Mouse (Mus musculus): Measurements from ENCODE around the gene Zfp872. TPM values are rescaled to one million over a fixed set of nuclear protein-coding genes. Genes with fewer than 3 reads are reported as not detected.

Zfp872 gene
- polyA plus RNA-seq, 1 experiment from 2014 or later, result 1.4 TPM

DNA sequence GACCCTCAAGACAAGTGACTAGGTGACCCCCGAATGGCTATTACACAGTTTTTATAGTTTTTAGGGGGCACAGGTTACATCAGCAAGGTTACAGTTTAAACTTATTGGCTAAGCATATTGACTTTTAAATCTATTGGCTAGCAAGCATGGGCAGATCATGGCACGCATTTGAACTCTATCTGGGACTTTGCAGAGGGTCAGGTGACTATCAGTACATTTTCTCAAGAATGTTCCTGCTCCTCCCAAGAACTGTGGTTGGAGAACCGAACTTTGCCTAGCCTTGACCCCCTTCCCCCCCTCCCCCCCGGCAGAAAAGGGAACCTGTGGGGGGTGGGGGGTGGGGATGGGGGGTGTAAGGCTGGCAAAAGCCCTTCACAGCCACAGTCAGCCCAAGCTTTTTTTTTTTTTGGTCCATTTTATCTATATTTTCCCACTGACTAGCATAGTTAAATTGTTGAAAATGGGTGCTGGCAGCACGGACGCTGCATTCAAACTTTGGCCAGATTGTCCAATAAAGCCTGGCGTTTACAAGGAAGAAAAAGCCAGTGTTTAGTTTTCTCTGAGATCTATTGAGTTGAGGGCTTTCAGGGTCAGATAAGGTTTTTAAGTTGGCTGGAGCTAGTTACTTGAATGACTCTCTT lies 41.6 kb downstream of the Zfp872 start:
- Histone ChIP-seq H3K27ac (ENCODE audit: low read length) (no peak overlapping the region), H3K4me1 (ENCODE audit: control insufficient read depth, insufficient read depth, low read length) (no peaks in the 10 kb centered on the region; the same call in 1 of the 2 replicates), H3K4me2 (replicated peaks; ENCODE audit: low read depth, low read length) (no peak overlapping the region), H3K36me3 (ENCODE audit: control insufficient read depth, insufficient read depth, low read length) (no peaks in the 10 kb centered on the region), H3K9ac (replicated peaks; ENCODE audit: low read depth, low read length) (no peak overlapping the region), H3K4me3 (ENCODE audit: low read depth, low read length) (no peak overlapping the region), H3K27me3 (ENCODE audit: control insufficient read depth, insufficient read depth, low read length) (no peaks in the 10 kb centered on the region), H3K9me3 (ENCODE audit: control insufficient read depth, low read depth, low read length) (no peaks in the 10 kb centered on the region; the same call in 1 of the 2 replicates)
- 77% methylated on average over 7 of the region's 7 CpGs for WGBS
- ATAC-seq (ENCODE audit: insufficient number of reproducible peaks, insufficient read depth, low FRiP score, low read depth), result no peak

DNA sequence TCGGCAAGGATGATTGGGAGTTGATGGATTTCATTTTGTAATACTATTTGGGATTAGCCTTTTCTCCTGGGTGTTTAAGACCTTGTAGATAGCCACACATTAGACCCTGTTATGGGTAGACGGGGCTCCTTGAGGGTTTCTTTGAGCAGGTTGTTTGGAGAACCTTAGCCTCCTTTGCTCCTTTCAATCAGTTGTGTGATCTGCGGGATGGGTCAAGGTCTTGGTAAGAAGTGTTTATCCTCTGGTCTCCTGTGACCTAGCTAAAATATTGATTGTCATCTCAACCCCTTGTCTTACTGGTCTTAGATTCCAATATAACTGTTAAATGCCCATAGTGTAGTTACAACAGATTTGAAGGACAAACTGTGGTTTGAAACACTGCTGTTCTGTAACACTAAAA lies 42.2 kb downstream of the Zfp872 start:
- H3K27ac ChIP-seq (ENCODE audit: low read length), result no peak overlapping the region
- no peak overlapping the region for H3K4me2 ChIP-seq (replicated peaks; ENCODE audit: low read depth, low read length)
- H3K4me3 ChIP-seq (ENCODE audit: low read depth, low read length), result no peak overlapping the region
- no peaks in the 10 kb centered on the region; the same call in 1 of the 2 replicates for H3K4me1 ChIP-seq (ENCODE audit: control insufficient read depth, insufficient read depth, low read length)
- no peak for ATAC-seq (ENCODE audit: insufficient number of reproducible peaks, insufficient read depth, low FRiP score, low read depth)
- no peak overlapping the region for H3K9ac ChIP-seq (replicated peaks; ENCODE audit: low read depth, low read length)
- H3K36me3 ChIP-seq (ENCODE audit: control insufficient read depth, insufficient read depth, low read length), result peaks cover 3% of the 10 kb centered on the region; the same call in 1 of the 2 replicates
- WGBS, result 68% methylated on average over 3 of the region's 3 CpGs
- no peaks in the 10 kb centered on the region; the same call in 1 of the 2 replicates for H3K9me3 ChIP-seq (ENCODE audit: control insufficient read depth, low read depth, low read length)
- H3K27me3 ChIP-seq (ENCODE audit: control insufficient read depth, insufficient read depth, low read length), result no peaks in the 10 kb centered on the region

DNA sequence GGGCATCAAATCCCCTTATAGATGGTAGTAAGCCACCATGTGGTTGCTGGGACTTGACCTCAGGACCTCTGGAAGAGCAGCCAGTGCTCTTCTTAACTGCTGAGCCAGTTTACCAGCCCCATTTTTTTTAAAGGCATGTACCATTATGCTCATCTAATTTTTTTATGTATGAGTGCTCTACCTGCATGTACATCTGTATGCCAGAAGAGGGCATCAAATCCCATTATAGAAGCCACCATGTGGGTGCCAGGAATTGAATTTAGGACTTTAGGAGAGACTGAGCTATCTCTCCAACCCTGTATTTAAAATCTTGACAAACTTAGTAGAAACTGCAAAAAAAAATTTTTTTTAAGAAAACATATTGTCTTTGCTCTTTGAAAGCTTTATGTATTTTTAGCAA lies 42.7 kb downstream of the Zfp872 start:
- H3K9me3 ChIP-seq (ENCODE audit: control insufficient read depth, low read depth, low read length), result no peaks in the 10 kb centered on the region; the same call in 1 of the 2 replicates
- no peaks in the 10 kb centered on the region; the same call in 1 of the 2 replicates for H3K4me1 ChIP-seq (ENCODE audit: control insufficient read depth, insufficient read depth, low read length)
- no peaks in the 10 kb centered on the region for H3K27me3 ChIP-seq (ENCODE audit: control insufficient read depth, insufficient read depth, low read length)
- H3K4me2 ChIP-seq (replicated peaks; ENCODE audit: low read depth, low read length), result no peak overlapping the region
- no peak overlapping the region for H3K27ac ChIP-seq (ENCODE audit: low read length)
- no peak overlapping the region for H3K4me3 ChIP-seq (ENCODE audit: low read depth, low read length)
- H3K36me3 ChIP-seq (ENCODE audit: control insufficient read depth, insufficient read depth, low read length), result peaks cover 6% of the 10 kb centered on the region; the same call in 1 of the 2 replicates
- H3K9ac ChIP-seq (replicated peaks; ENCODE audit: low read depth, low read length), result no peak overlapping the region
- no peak for ATAC-seq (ENCODE audit: insufficient number of reproducible peaks, insufficient read depth, low FRiP score, low read depth)

GRCm38 (mm10) chr9:22240001-22240400 lies 52.1 kb downstream of the Zfp872 start:
- Histone ChIP-seq H3K27ac (ENCODE audit: low read length) (no peak overlapping the region), H3K4me1 (ENCODE audit: control insufficient read depth, insufficient read depth, low read length) (no peaks in the 10 kb centered on the region), H3K9me3 (ENCODE audit: control insufficient read depth, low read depth, low read length) (peaks cover 6% of the 10 kb centered on the region; the same call in 1 of the 2 replicates), H3K4me3 (ENCODE audit: low read depth, low read length) (no peak overlapping the region), H3K4me2 (replicated peaks; ENCODE audit: low read depth, low read length) (no peak overlapping the region), H3K36me3 (ENCODE audit: control insufficient read depth, insufficient read depth, low read length) (peaks cover 60% of the 10 kb centered on the region), H3K9ac (replicated peaks; ENCODE audit: low read depth, low read length) (no peak overlapping the region), H3K27me3 (ENCODE audit: control insufficient read depth, insufficient read depth, low read length) (no peaks in the 10 kb centered on the region)
- no peak for ATAC-seq (ENCODE audit: insufficient number of reproducible peaks, insufficient read depth, low FRiP score, low read depth)
- 97% methylated on average over 4 of the region's 4 CpGs for WGBS

DNA sequence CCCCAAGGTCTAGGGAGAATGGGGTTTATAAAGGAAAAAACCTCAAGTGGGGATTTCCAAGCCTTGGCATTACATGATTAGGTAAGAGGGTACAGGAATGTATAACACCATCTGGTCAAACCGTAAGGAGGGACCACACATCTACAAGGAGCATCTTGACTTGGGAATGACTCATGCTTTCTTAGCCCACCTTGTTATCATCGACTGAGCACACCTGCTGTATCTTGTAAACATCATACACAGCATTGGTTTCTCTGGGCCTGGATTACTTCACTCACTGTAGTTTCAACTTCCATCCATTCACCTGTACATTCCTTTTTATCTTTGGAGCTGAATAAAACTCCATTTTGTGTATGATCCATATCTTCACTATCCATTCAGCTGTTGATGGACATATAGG lies 56.4 kb downstream of the Zfp872 start:
- Histone ChIP-seq H3K4me3 (ENCODE audit: low read depth, low read length) (no peak overlapping the region), H3K4me2 (replicated peaks; ENCODE audit: low read depth, low read length) (no peak overlapping the region), H3K36me3 (ENCODE audit: control insufficient read depth, insufficient read depth, low read length) (peaks cover 41% of the 10 kb centered on the region), H3K27me3 (ENCODE audit: control insufficient read depth, insufficient read depth, low read length) (no peaks in the 10 kb centered on the region), H3K9me3 (ENCODE audit: control insufficient read depth, low read depth, low read length) (peaks cover 23% of the 10 kb centered on the region; the same call in 1 of the 2 replicates), H3K9ac (replicated peaks; ENCODE audit: low read depth, low read length) (no peak overlapping the region), H3K4me1 (ENCODE audit: control insufficient read depth, insufficient read depth, low read length) (no peaks in the 10 kb centered on the region), H3K27ac (ENCODE audit: low read length) (no peak overlapping the region)
- WGBS, result 93% methylated on average over 2 of the region's 2 CpGs
- no peak for ATAC-seq (ENCODE audit: insufficient number of reproducible peaks, insufficient read depth, low FRiP score, low read depth)

Other genes with a start within 250 kb of the Zfp872 start
- 8.9 and 10.4 TPM in 2 replicates for gene Swsap1, start 232.3 kb upstream of the Zfp872 start, polyA plus RNA-seq (2014; fragmentation: Nextera tagmentation; extraction: Ambion mirVana)
- 6.4 and 6.7 TPM in 2 replicates for gene Epor, start 224.6 kb upstream of the Zfp872 start, polyA plus RNA-seq (2014; fragmentation: Nextera tagmentation; extraction: Ambion mirVana)
- gene Rgl3, start 198.6 kb upstream of the Zfp872 start, polyA plus RNA-seq (2014; fragmentation: Nextera tagmentation; extraction: Ambion mirVana), result 4.9 and 5.5 TPM in 2 replicates
- 0.63 and 0.72 TPM in 2 replicates for gene Ccdc151, start 185.5 kb upstream of the Zfp872 start, polyA plus RNA-seq (2014; fragmentation: Nextera tagmentation; extraction: Ambion mirVana)
- gene Prkcsh, start 185.3 kb upstream of the Zfp872 start, polyA plus RNA-seq (2014; fragmentation: Nextera tagmentation; extraction: Ambion mirVana), result 82.8 and 91.0 TPM in 2 replicates
- 5.6 and 5.7 TPM in 2 replicates for gene Elavl3, start 136.1 kb upstream of the Zfp872 start, polyA plus RNA-seq (2014; fragmentation: Nextera tagmentation; extraction: Ambion mirVana)
- not detected in 2 replicates for gene Gm49318, start 116.8 kb upstream of the Zfp872 start, polyA plus RNA-seq (2014; fragmentation: Nextera tagmentation; extraction: Ambion mirVana)
- gene Zfp653, start 116.7 kb upstream of the Zfp872 start, polyA plus RNA-seq (2014; fragmentation: Nextera tagmentation; extraction: Ambion mirVana), result 11.4 and 14.5 TPM in 2 replicates
- gene Ecsit, start 102.7 kb upstream of the Zfp872 start, polyA plus RNA-seq (2014; fragmentation: Nextera tagmentation; extraction: Ambion mirVana), result 35.4 and 39.0 TPM in 2 replicates
- 443 and 466 TPM in 2 replicates for gene Cnn1, start 88.9 kb upstream of the Zfp872 start, polyA plus RNA-seq (2014; fragmentation: Nextera tagmentation; extraction: Ambion mirVana)
- gene Elof1, start 70.9 kb upstream of the Zfp872 start, polyA plus RNA-seq (2014; fragmentation: Nextera tagmentation; extraction: Ambion mirVana), result 180 and 190 TPM in 2 replicates
- gene Acp5, start 52.4 kb upstream of the Zfp872 start, polyA plus RNA-seq (2014; fragmentation: Nextera tagmentation; extraction: Ambion mirVana), result 10.7 and 10.8 TPM in 2 replicates
- 92.9 and 94.3 TPM in 2 replicates for gene Pigyl, start 31.2 kb upstream of the Zfp872 start, polyA plus RNA-seq (2014; fragmentation: Nextera tagmentation; extraction: Ambion mirVana)
- gene Zfp809, start 37.6 kb downstream of the Zfp872 start, polyA plus RNA-seq (2014; fragmentation: Nextera tagmentation; extraction: Ambion mirVana), result 37.2 and 40.7 TPM in 2 replicates
- 5.4 and 5.9 TPM in 2 replicates for gene Zfp599, start 71.8 kb downstream of the Zfp872 start, polyA plus RNA-seq (2014; fragmentation: Nextera tagmentation; extraction: Ambion mirVana)
- 21.1 and 22.7 TPM in 2 replicates for gene Zfp810, start 119.6 kb downstream of the Zfp872 start, polyA plus RNA-seq (2014; fragmentation: Nextera tagmentation; extraction: Ambion mirVana)
- gene Anln, start 201.1 kb downstream of the Zfp872 start, polyA plus RNA-seq (2014; fragmentation: Nextera tagmentation; extraction: Ambion mirVana), result 64.0 and 64.7 TPM in 2 replicates
- gene 9530077C05Rik, start 223.4 kb downstream of the Zfp872 start, polyA plus RNA-seq (2014; fragmentation: Nextera tagmentation; extraction: Ambion mirVana), result 5.9 and 6.2 TPM in 2 replicates

Data from stomach, embryonic 14.5 days (tissue).